Mouse (Mus musculus): ENCODE results near the gene Natd1. TPM values are rescaled to one million over a fixed set of nuclear protein-coding genes. Genes with fewer than 3 reads are reported as not detected.
"Not testable (repeated sequence)": the region's sequence is repeated elsewhere in the genome, so short reads cannot be mapped to it uniquely, and the experiment has no call there.

The Natd1 gene
- polyA plus RNA-seq, 1 experiment from 2014 or later: 14.7 TPM

- Histone ChIP-seq H3K27ac (ENCODE audit: low read length) (peak within 1 kb of the TSS; percentile 98), H3K36me3 (ENCODE audit: control insufficient read depth, insufficient read depth, low read length) (no peaks in the 10 kb centered on the region), H3K9me3 (ENCODE audit: control insufficient read depth, low read depth, low read length) (no peaks in the 10 kb centered on the region), H3K4me1 (ENCODE audit: control insufficient read depth, insufficient read depth, low read length) (peaks cover 33% of the 10 kb centered on the region), H3K27me3 (ENCODE audit: control insufficient read depth, insufficient read depth, low read length) (no peaks in the 10 kb centered on the region), H3K9ac (replicated peaks; ENCODE audit: low read depth, low read length) (peak within 1 kb of the TSS; percentile 91), H3K4me2 (replicated peaks; ENCODE audit: low read depth, low read length) (peak within 1 kb of the TSS; percentile 67), H3K4me3 (ENCODE audit: low read depth, low read length) (peak within 1 kb of the TSS; percentile 94)
- ATAC-seq (ENCODE audit: insufficient number of reproducible peaks, insufficient read depth, low FRiP score, low read depth): peak; percentile 99
- under 1% methylated on average over 62 of the region's 62 CpGs for WGBS
Observed at GRCm38 (mm10) chr11:60878675-60879294, 35.8 kb downstream of the Natd1 start, which contains the start of gene Tmem11. Gene Tmem11, minus strand, starts transcription at chr11:60879272.

DNA sequence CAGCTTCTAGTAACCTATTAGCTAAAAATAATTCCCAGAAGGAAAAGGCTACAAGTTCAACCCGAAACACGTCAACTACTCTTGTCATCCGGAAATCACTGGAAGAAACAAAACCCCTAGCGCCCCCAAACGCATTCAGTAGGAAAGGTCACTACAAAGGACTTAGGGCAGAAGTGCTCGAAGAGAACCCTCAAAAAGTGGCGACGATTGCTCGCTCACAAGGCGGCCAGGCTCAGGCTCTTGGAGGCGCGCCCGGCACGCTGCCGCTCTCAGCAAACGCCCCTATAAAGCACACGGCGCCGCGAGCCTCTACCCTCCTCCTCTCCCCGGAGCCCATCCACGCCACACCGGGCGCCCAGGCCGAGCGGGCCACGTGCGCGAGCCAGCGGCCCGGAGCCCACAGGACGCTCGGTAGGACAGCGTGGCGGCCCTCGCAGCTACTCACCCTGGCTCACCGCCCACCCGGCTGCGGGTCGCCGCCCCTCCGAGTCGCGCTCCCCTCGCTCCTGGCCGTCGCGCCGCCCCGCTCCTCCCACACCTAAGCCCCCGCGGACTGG is 36.4 kb downstream of the Natd1 start:
- H3K27ac ChIP-seq (ENCODE audit: low read length): peak overlapping the region; percentile 98
- peak overlapping the region; percentile 67 for H3K4me2 ChIP-seq (replicated peaks; ENCODE audit: low read depth, low read length)
- no peaks in the 10 kb centered on the region for H3K27me3 ChIP-seq (ENCODE audit: control insufficient read depth, insufficient read depth, low read length)
- H3K36me3 ChIP-seq (ENCODE audit: control insufficient read depth, insufficient read depth, low read length): no peaks in the 10 kb centered on the region
- H3K4me1 ChIP-seq (ENCODE audit: control insufficient read depth, insufficient read depth, low read length): peaks cover 38% of the 10 kb centered on the region
- peak; percentile 59; the same call in 1 of the 2 replicates for ATAC-seq (ENCODE audit: insufficient number of reproducible peaks, insufficient read depth, low FRiP score, low read depth)
- peak overlapping the region; percentile 94 for H3K4me3 ChIP-seq (ENCODE audit: low read depth, low read length)
- under 1% methylated on average over 40 of the region's 52 CpGs for WGBS
- H3K9ac ChIP-seq (replicated peaks; ENCODE audit: low read depth, low read length): peak overlapping the region; percentile 91
- no peaks in the 10 kb centered on the region for H3K9me3 ChIP-seq (ENCODE audit: control insufficient read depth, low read depth, low read length)

GRCm38 (mm10) chr11:60873101-60873500 is 41.4 kb downstream of the Natd1 start:
- peak overlapping the region; percentile 5; the same call in 1 of the 2 replicates for H3K4me2 ChIP-seq (replicated peaks; ENCODE audit: low read depth, low read length)
- H3K27me3 ChIP-seq (ENCODE audit: control insufficient read depth, insufficient read depth, low read length): no peaks in the 10 kb centered on the region
- no peaks in the 10 kb centered on the region; the same call in 1 of the 2 replicates for H3K36me3 ChIP-seq (ENCODE audit: control insufficient read depth, insufficient read depth, low read length)
- peak overlapping the region; percentile 39; the same call in 1 of the 2 replicates for H3K27ac ChIP-seq (ENCODE audit: low read length)
- no peak overlapping the region for H3K9ac ChIP-seq (replicated peaks; ENCODE audit: low read depth, low read length)
- no peak for ATAC-seq (ENCODE audit: insufficient number of reproducible peaks, insufficient read depth, low FRiP score, low read depth)
- H3K9me3 ChIP-seq (ENCODE audit: control insufficient read depth, low read depth, low read length): no peaks in the 10 kb centered on the region
- H3K4me1 ChIP-seq (ENCODE audit: control insufficient read depth, insufficient read depth, low read length): peaks cover 51% of the 10 kb centered on the region
- H3K4me3 ChIP-seq (ENCODE audit: low read depth, low read length): no peak overlapping the region
- 68% methylated on average over 6 of the region's 6 CpGs for WGBS

DNA sequence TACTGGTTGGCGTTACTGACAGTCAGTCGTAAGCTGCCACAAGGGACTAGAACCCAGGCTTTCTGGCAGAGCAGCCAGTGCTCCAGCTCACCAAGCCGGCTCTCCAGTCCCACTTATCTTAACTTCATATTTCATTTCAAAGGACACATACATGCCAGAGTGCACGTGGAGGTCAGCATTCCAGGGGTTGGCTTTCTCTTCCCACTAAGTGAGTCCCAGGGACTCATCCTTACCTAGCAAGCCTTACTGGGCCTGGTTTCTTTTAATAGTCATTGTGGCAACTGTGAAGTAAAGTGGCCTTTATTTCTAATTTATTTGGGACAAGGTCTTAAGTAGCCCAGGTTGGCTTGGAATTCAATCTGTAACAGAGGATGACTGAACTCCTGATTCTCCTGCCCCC is 43.1 kb downstream of the Natd1 start:
- no peak for ATAC-seq (ENCODE audit: insufficient number of reproducible peaks, insufficient read depth, low FRiP score, low read depth)
- Histone ChIP-seq H3K27me3 (ENCODE audit: control insufficient read depth, insufficient read depth, low read length) (no peaks in the 10 kb centered on the region), H3K9me3 (ENCODE audit: control insufficient read depth, low read depth, low read length) (no peaks in the 10 kb centered on the region), H3K36me3 (ENCODE audit: control insufficient read depth, insufficient read depth, low read length) (no peaks in the 10 kb centered on the region; the same call in 1 of the 2 replicates), H3K4me1 (ENCODE audit: control insufficient read depth, insufficient read depth, low read length) (peaks cover 39% of the 10 kb centered on the region), H3K9ac (replicated peaks; ENCODE audit: low read depth, low read length) (no peak overlapping the region), H3K4me2 (replicated peaks; ENCODE audit: low read depth, low read length) (no peak overlapping the region), H3K4me3 (ENCODE audit: low read depth, low read length) (no peak overlapping the region), H3K27ac (ENCODE audit: low read length) (no peak overlapping the region)
- 42% methylated on average over 4 of the region's 4 CpGs for WGBS

DNA sequence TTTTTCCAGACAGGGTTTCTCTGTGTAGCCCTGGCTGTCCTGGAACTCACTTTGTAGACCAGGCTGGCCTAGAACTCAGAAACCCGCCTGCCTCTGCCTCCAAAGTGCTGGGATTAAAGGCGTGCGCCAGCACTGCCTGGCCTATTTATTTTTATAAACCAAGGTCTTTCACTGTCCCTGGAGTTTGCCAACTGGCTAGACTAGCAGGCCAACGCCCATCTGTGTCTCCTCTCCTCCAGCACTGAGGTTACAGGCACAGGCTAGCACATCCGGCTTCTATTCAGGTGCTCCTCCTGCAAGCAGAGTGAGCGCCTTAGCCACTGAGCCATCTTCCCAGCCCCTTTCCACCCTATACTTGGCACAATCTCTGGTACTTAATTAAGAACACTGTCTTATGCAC is 45.1 kb downstream of the Natd1 start:
- peaks cover 24% of the 10 kb centered on the region for H3K4me1 ChIP-seq (ENCODE audit: control insufficient read depth, insufficient read depth, low read length)
- not testable (repeated sequence) for ATAC-seq (ENCODE audit: insufficient number of reproducible peaks, insufficient read depth, low FRiP score, low read depth); H3K27ac ChIP-seq (ENCODE audit: low read length); H3K4me3 ChIP-seq (ENCODE audit: low read depth, low read length); H3K9ac ChIP-seq (replicated peaks; ENCODE audit: low read depth, low read length); H3K27me3 ChIP-seq (ENCODE audit: control insufficient read depth, insufficient read depth, low read length); H3K36me3 ChIP-seq (ENCODE audit: control insufficient read depth, insufficient read depth, low read length); H3K4me2 ChIP-seq (replicated peaks; ENCODE audit: low read depth, low read length); H3K9me3 ChIP-seq (ENCODE audit: control insufficient read depth, low read depth, low read length)
- 95% methylated on average over 6 of the region's 6 CpGs for WGBS

DNA sequence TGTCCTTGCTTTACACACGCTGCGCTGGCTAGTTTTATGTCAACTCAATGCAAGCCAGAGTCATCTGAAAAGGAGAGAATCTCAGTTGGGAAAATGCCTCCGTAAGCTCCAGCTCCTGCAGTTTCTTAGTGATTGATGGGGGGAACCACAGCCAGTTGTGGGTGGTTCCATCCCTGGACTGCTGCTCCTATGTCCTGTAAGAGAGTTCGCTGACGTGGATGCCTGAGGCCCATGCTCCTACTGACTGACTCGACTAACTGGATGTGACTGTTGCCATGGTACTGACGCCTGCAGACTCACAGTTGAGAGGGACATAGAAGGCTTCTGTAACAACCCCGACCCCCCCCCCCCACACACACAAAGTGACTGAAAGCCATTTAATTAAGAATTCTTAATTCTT is 46.6 kb downstream of the Natd1 start:
- Histone ChIP-seq H3K9me3 (ENCODE audit: control insufficient read depth, low read depth, low read length) (no peaks in the 10 kb centered on the region), H3K4me3 (ENCODE audit: low read depth, low read length) (no peak overlapping the region), H3K27ac (ENCODE audit: low read length) (no peak overlapping the region), H3K36me3 (ENCODE audit: control insufficient read depth, insufficient read depth, low read length) (peaks cover 23% of the 10 kb centered on the region), H3K27me3 (ENCODE audit: control insufficient read depth, insufficient read depth, low read length) (no peaks in the 10 kb centered on the region), H3K9ac (replicated peaks; ENCODE audit: low read depth, low read length) (no peak overlapping the region), H3K4me2 (replicated peaks; ENCODE audit: low read depth, low read length) (no peak overlapping the region), H3K4me1 (ENCODE audit: control insufficient read depth, insufficient read depth, low read length) (peaks cover 11% of the 10 kb centered on the region)
- no peak for ATAC-seq (ENCODE audit: insufficient number of reproducible peaks, insufficient read depth, low FRiP score, low read depth)
- WGBS: 63% methylated on average over 8 of the region's 8 CpGs

DNA sequence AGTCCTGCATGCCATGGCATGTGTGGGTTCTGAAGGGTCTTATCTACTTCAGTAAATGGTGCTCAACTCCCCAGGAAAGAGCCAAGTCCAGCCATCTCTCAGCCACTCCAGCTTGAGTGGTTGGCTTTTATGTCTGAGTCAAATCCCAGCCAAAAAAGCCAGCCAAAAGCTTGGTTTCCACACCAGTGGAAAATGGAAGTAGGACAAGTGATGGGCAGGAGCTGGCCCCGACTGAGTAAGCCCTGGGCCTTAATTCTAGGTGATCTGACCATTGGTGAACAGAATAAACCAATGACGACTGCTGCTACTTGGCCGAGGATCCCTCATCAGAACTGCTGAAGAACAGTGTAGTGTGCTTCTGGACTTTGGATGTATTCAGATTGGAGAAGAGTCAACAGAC is 47.1 kb downstream of the Natd1 start:
- Histone ChIP-seq H3K27me3 (ENCODE audit: control insufficient read depth, insufficient read depth, low read length) (no peaks in the 10 kb centered on the region), H3K4me2 (replicated peaks; ENCODE audit: low read depth, low read length) (no peak overlapping the region), H3K36me3 (ENCODE audit: control insufficient read depth, insufficient read depth, low read length) (peaks cover 27% of the 10 kb centered on the region), H3K9me3 (ENCODE audit: control insufficient read depth, low read depth, low read length) (no peaks in the 10 kb centered on the region), H3K9ac (replicated peaks; ENCODE audit: low read depth, low read length) (no peak overlapping the region), H3K4me3 (ENCODE audit: low read depth, low read length) (no peak overlapping the region), H3K4me1 (ENCODE audit: control insufficient read depth, insufficient read depth, low read length) (peaks cover 9% of the 10 kb centered on the region), H3K27ac (ENCODE audit: low read length) (no peak overlapping the region)
- WGBS: 88% methylated on average over 3 of the region's 3 CpGs
- no peak for ATAC-seq (ENCODE audit: insufficient number of reproducible peaks, insufficient read depth, low FRiP score, low read depth)

DNA sequence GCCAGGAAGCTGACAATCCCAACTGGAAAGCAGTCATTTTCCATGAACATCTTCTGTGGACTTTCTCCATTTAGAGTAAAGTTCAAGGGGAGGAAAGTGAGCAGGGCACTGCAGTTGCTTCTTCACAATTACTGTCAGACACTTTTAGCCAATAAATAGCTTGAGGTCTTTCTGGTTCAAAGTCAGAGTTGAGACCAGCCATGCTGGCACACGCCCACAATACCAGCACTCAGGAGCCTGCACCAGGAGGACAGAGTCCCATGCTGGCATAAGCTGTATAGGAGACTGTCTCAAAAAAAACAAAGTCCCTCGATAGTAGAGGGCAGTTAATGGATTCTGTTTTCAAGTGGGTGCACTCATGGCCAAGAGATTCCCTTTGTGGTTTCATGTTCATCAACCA is 48.5 kb downstream of the Natd1 start:
- no peaks in the 10 kb centered on the region for H3K9me3 ChIP-seq (ENCODE audit: control insufficient read depth, low read depth, low read length)
- H3K27ac ChIP-seq (ENCODE audit: low read length): no peak overlapping the region
- no peaks in the 10 kb centered on the region for H3K4me1 ChIP-seq (ENCODE audit: control insufficient read depth, insufficient read depth, low read length)
- no peaks in the 10 kb centered on the region for H3K27me3 ChIP-seq (ENCODE audit: control insufficient read depth, insufficient read depth, low read length)
- no peak for ATAC-seq (ENCODE audit: insufficient number of reproducible peaks, insufficient read depth, low FRiP score, low read depth)
- no peak overlapping the region for H3K4me2 ChIP-seq (replicated peaks; ENCODE audit: low read depth, low read length)
- 70% methylated on average over 2 of the region's 2 CpGs for WGBS
- H3K9ac ChIP-seq (replicated peaks; ENCODE audit: low read depth, low read length): no peak overlapping the region
- H3K4me3 ChIP-seq (ENCODE audit: low read depth, low read length): no peak overlapping the region
- peaks cover 40% of the 10 kb centered on the region for H3K36me3 ChIP-seq (ENCODE audit: control insufficient read depth, insufficient read depth, low read length)

All from stomach, embryonic 14.5 days (tissue).